1 mouse cellular context compared by ENCODE assay signal in the genomic region with DNA sequence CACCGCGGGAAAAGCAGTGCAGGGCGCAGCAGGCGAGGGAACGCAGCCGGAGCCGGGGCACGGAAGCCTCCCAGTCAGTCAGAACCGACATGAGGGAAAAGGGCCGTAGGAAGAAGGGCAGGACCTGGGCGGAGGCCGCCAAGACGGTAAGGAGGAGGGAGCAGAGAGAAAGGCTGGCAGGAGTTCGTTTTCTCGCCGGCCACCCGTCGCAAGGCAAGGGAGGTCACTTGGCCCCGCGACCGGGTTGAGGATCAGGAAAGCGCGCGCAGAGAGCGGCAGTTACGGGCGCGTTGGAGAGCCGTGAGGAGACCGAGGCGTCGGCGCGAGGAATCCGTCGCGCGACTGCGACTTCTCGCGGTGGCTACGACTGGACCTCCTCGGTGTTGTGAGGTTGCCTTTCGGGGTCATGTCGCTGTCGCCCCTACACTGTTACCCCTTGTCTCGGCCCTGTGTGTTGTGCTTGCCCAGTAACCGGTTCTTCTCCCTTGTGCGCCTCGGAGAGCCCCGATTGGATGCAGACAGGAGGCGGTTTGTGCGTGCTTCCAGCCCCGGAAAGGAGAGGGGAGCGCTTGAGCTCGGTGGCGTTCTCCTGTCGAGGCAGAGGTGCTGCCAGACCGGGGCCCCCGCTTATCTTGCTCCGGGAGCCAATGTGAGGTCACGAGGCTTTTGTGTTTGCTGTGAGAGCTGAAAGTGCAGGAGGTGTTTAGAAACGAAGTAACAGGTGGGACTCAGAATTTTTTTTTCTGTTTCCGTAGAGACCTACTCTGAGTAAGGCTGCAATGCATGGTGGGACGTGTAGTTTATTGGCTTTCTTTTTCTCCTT.
TF ChIP-seq lines count a peak whose summit lies in the region.

No protein-coding gene starts in this region.

TF ChIP-seq in CH12.LX, 34 proteins besides CTCF, POLR2A, EP300 and RAD21 (continued from another document):
- peak; percentile 89 for TF ChIP-seq TBP (conservative IDR thresholded peaks at IDR 0.05; ENCODE audit: low read depth, low read length)
- peak; percentile 96 for TF ChIP-seq ZNF384 (IDR thresholded peaks at IDR 0.05; ENCODE audit: low read depth, low read length)
- peak; percentile 68 for TF ChIP-seq BHLHE40 (IDR thresholded peaks at IDR 0.05; ENCODE audit: low read depth, low read length)
- TF ChIP-seq TCF12 (IDR thresholded peaks at IDR 0.05; ENCODE audit: low read depth, low read length) = no peak
- peak; percentile 57; the same call in 1 of the 2 replicates for TF ChIP-seq ELF1 (IDR thresholded peaks at IDR 0.05; ENCODE audit: low read depth, low read length)
- no peak for TF ChIP-seq NRF1 (IDR thresholded peaks at IDR 0.05; ENCODE audit: low read depth, low read length)
- TF ChIP-seq ZKSCAN1 (IDR thresholded peaks at IDR 0.05; ENCODE audit: borderline replicate concordance, low read depth, low read length) = no peak
- peak; percentile 82; the same call in 1 of the 2 replicates for TF ChIP-seq KAT2A (IDR thresholded peaks at IDR 0.05; ENCODE audit: insufficient replicate concordance, low read length)
- peak; percentile 6; the same call in 1 of the 2 replicates for TF ChIP-seq ETS1 (conservative IDR thresholded peaks at IDR 0.05; ENCODE audit: low read depth, low read length)
- TF ChIP-seq GABPA (IDR thresholded peaks at IDR 0.05; ENCODE audit: insufficient replicate concordance, low read depth, low read length) = no peak; the same call in 1 of the 2 replicates
- TF ChIP-seq PAX5 (IDR thresholded peaks at IDR 0.05; ENCODE audit: low read length) = no peak
- no peak for TF ChIP-seq MAZ (IDR thresholded peaks at IDR 0.05; ENCODE audit: low read depth, low read length)
- peak; percentile 88; the same call in 1 of the 2 replicates for TF ChIP-seq SIN3A (IDR thresholded peaks at IDR 0.05; ENCODE audit: low read length)
- no peak; the same call in 1 of the 2 replicates for TF ChIP-seq MXI1 (IDR thresholded peaks at IDR 0.05; ENCODE audit: low read depth, low read length)
